Mouse (Mus musculus) T-helper 17 cell (primary cell): ENCODE measurements at regions not wholly inside any gene's neighbourhood (a gene's known extent, or its start where the extent isn't known, plus 50 kb on each side); places are given as distances from the start of the nearest gene placed in this dataset.

Experiments
- in situ Hi-C, 2 experiments: fragments of 300-600 bp; cut with MboI, MseI; formaldehyde crosslinking; loops; 1 replicate in 1 of 2; 2 replicates in 1 of 2; pipeline ENCODE4 v1.15.1; 2025; ENCODE audit warnings: high pct_unique_total_duplicates in 2 of 2

DNA sequence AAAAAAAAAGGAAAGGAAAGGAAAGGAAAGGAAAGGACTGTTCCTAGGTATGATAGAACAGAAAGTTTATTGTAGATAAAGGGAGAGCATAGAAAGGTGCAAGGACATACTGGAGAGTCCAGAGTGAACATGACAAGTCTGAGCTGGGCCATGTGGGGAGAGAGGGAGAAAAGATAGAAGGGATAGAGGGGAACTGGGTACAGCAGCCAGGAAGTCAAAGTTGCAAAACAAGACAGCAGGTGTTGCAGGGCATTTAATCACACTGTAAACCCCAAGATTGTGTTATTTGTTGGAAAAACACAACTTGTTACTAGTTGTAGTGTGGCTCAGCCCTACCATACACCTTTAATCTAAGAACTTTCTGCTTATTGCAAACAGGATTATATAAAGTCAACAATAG lies 110.6 kb upstream of the Gm28710 start:
- in situ Hi-C loops: no loop called here

- in situ Hi-C loops: no loop called here
Observed at GRCm38 (mm10) chr5:16684079-16684478, 107.5 kb upstream of the Gm28710 start.

GRCm38 (mm10) chr5:16699260-16699659 lies 92.3 kb upstream of the Gm28710 start:
- in situ Hi-C loops: loop anchor here in 1 of 2 experiments (5.0 kb wide), 1 partner anchor 78 kb away; no protein-coding TSS in a partner anchor

- in situ Hi-C loops: no loop called here
Observed at GRCm38 (mm10) chr5:16700546-16700945, 91.1 kb upstream of the Gm28710 start.

DNA sequence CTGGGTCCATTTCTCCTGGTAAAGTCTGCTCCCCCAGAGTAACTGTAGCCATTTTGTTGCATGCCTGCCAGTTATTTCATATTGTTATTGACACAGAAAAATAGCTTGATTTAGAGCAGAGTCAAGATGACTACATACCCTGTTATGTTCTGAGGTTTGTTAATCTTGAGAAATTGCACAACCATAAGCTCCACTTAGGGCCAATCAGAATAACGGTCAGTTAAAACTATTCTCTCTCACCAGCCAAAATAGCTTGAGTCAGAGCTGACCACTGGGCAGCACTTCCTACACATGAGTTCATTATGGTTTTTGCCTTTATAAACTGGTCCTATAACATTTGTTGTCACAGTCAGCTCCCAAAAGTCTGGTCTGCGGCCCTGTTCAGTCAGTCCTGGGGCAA lies 88.9 kb upstream of the Gm28710 start:
- in situ Hi-C loops: no loop called here

DNA sequence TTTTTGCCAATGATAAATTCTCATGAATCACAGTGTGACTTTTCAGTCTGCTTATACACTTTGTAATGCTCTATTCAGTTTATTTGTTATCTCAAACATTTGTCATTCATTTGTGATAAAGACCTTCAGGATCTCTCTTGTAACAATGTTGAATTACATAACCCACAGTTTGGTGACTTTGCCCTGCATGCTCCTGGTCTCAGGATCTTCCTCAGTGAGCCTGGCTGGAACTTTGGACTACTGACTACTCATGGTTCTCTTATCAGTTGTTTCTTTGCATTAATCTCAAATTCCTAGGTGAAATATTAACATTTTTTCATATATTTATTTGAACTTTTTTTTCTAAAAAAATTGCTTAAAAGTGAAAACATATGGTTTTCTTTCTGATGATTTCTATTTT lies 75.7 kb upstream of the Gm28710 start:
- in situ Hi-C loops: no loop called here

DNA sequence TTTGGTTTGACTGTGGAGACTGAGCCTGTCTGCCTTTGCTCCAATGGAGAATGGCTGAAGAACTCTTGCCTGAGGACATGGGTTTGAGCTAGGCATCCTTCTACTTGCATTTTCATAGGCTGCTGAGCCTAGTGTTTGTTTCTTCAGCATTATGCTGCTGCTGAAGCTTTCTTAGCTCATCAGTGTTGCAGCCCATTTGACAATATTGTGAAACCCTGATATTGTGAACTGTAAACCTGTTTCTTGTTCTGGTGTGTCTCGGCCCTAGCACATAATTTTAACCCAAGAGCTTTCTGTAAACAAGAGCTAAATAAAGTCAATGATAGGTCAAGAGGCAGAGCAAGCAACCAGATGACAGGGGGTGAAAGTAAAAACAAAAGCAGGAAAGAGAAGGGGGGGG lies 75.2 kb upstream of the Gm28710 start:
- in situ Hi-C loops: no loop called here

DNA sequence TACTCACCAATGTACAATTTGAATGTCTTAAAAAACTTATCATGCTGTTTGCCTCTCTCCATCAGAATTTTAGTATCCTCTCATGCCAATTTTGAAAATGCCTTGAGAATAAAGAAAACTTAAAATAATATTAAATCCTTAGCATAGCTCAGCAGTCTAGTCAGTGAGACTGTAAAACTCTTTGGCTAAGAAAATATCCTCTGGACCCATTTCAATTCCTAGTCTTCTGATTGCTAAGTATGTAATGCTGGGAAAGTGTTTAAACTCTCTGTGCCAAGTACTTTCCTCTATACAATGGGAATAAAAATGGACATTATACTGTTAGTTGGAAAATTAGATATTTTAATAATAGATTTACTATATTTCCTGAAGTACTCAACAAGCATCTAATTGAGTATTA lies 66.8 kb upstream of the Gm28710 start:
- in situ Hi-C loops: no loop called here
